Mouse (Mus musculus) thymus, postnatal 14 days (tissue): Measurements from ENCODE around the gene Epb41l5.

Experiments used
- DNase-seq: peaks from one replicate; pipeline ENCODE4 v3.0.0; 2021

The Epb41l5 gene

DNA sequence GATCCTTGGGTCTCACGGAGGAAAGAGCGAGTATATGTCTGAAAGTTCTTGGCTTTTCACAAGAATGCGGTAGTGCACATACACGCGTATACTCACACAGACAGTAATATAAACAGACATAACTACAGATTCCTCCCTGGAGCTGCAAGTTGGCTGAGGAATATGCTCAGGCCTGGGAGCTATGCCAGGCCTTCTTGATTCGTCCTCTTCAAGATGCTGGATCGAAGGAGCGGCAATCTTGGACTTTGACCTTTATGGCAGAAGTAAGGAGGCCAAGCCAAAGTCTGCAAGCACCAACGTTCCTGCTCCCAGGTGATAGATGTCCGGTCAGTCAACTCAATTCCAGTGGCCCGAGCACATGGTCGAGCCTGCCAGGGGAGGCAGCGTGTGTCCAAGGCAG is 117.9 kb downstream of the Epb41l5 start:
- no peak for DNase-seq

- DNase-seq, result peak; percentile 97
These were observed 122.9 kb downstream of the Epb41l5 start, which contains the start of gene Tmem185b for GRCm38 (mm10) chr1:119525689-119526591. TSS of gene Tmem185b (plus strand) at chr1:119526160.

DNA sequence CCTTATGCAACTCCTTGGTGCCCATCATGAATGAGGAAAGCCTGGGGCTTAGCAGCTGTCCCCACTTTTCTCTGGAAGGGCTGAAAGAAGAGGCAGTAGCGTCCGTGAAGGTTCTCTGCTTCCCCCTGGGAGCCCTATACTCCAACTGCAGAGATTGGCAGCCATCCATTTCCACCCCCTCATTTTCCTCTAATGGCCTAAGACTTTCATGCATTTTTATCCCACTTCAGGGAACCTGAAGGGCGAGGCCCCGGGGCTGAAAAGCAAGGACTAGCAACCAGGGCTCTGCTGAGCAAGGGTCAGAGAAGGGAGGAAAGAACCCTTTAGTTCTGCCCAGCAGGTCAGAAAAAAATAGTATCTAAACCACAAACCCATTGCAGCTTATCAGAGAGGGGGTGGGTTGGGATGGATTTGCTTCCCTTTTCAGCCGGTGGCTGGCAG is 123.8 kb downstream of the Epb41l5 start:
- no peak for DNase-seq

GRCm38 (mm10) chr1:119523826-119524225 is 125.0 kb downstream of the Epb41l5 start:
- DNase-seq, result no peak

DNA sequence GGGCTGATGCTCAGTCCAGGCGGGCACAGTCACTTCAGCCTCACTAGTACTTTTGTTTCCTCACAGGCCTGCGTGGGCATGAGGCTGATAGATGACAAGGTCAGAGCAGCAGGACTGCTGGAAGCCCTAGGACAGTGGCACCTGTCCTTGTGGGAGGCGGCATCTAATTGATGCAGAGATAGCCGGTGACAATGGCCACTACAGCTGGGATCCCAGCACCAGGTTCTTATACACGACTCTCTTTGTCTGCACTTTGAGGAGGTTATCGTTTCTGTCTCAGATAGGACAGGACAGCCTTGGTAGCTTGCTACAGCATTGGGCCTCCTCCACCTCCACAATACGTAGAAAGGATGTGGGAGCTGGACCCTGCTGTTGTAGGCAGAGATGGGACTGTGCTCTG is 125.4 kb downstream of the Epb41l5 start:
- DNase-seq, result no peak

DNA sequence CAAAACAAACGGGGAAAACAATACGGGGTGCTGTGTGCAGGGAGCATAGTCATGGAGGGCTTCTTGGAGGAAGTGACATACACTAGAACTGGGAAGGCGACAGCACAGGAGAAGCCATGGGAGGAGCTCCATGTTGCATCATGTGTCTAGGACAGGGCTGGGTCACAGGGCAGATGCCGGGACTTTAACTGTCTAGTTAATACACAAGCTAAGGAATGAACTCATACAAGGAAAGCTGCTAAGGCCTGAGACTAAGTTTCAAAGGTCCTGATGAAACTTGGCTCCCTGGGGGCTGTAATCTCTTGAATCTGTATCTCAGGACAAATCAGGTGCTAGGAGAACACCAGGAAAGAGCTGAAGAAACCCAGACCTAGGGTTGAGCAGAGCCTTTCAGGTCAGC is 126.1 kb downstream of the Epb41l5 start:
- no peak for DNase-seq

DNA sequence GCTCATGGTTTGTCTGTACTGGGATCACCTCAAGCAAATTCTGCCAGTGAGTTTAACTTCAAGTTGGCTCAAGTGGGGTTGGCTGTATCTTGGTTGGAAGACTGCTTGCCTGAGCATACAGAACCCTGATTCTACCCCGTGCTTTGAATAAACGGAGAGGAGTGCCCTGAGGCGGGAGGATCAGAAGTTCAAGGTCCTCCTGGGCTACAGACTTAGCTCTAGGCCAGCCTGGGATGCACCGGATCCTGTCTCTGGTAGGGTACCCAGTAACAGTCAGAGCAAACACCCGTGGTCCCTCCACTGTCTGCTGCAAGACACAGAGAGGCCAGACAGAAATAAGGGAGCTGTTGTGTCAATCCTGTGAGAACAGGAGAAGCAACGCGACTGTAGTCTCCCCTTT is 127.1 kb downstream of the Epb41l5 start:
- DNase-seq, result no peak

DNA sequence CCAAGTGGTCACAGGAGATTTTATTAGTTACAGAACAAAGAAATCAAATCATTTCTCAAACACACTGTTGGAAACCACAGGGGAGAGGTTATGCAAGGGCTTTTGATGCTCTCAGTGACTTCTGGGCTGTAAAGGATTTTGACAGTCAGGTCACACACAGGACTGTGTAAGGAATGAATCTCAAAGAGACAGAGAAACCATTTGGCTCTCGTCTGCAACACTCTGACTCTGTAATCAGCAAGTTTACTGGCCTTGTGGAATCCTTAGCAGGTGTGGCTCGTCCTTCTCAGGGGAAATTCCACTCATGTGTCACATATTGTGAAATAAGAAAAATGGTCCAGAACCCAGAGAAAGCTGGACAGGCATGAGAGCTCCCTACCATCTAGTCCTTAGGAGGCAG is 127.8 kb downstream of the Epb41l5 start:
- no peak for DNase-seq

- no peak for DNase-seq
These were observed 129.5 kb downstream of the Epb41l5 start for GRCm38 (mm10) chr1:119519286-119519685.

GRCm38 (mm10) chr1:119518786-119519185 is 130.0 kb downstream of the Epb41l5 start:
- DNase-seq, result no peak

DNA sequence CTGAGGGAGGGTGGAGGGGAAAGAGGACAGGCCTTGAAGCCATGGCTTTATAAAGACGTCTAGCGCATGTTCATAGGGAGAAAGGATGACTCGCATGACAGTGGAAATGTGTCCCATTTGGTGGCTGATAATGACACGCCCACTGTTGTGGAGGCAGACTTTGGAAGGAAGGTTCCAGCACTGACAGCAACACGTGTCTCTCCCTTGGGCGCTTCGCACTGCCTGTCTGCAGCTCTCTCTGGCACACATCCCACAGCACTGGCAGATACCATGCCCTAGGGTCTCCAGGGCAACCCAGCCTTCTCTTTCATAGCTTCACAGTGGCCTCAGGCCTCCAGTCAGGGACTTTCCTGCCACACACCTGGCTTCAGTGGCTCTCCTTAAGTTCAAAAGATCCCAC is 130.7 kb downstream of the Epb41l5 start:
- DNase-seq, result no peak

GRCm38 (mm10) chr1:119510857-119511256 is 137.9 kb downstream of the Epb41l5 start:
- no peak for DNase-seq

DNA sequence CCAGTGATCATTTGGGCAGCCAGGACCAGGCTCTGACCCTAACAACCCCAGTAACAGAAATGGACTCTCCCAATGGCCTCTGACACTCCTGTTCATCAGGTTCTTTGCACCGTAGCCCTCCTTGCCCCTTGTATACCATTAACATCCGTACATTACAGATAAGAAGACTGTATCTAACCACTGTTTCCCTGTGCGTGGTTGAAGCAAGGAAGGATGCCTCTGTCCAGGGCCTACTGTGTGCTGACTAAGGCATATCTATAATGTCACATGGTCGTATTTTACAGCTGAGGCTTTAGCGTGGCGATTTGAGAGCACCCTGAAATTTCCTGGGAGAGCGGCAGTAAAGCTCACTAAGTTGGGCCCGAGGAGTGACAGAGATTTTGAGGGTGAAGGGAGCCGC is 138.4 kb downstream of the Epb41l5 start:
- DNase-seq, result no peak

DNA sequence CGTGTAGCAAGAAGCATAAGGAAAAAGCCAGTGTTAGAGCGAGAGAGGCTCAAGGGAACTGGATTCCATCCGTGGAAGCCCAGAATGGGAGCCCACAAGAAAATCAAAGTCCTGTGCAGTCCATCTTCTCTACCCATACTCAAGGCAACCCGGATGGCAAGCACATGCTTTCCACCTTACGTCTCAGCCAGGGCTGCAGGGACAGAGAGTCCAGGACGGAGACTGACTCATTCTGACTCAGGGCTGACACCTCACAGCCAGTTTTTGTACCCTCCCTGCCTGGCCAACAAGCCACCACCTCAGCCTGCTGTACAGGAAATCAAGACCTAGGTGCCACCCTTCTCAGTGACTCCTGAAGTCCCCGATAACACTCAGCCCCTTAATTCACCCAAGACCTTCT is 139.3 kb downstream of the Epb41l5 start:
- no peak for DNase-seq

- no peak for DNase-seq
These were observed 140.3 kb downstream of the Epb41l5 start for GRCm38 (mm10) chr1:119508548-119508947.

GRCm38 (mm10) chr1:119505951-119506350 is 142.8 kb downstream of the Epb41l5 start:
- no peak for DNase-seq

- DNase-seq, result peak; percentile 95
These were observed 144.3 kb downstream of the Epb41l5 start, which contains the start of gene Ralb for GRCm38 (mm10) chr1:119504260-119505062. TSS of gene Ralb (minus strand) at chr1:119504794.

- no peak for DNase-seq
These were observed 145.0 kb downstream of the Epb41l5 start for GRCm38 (mm10) chr1:119503808-119504207.

DNA sequence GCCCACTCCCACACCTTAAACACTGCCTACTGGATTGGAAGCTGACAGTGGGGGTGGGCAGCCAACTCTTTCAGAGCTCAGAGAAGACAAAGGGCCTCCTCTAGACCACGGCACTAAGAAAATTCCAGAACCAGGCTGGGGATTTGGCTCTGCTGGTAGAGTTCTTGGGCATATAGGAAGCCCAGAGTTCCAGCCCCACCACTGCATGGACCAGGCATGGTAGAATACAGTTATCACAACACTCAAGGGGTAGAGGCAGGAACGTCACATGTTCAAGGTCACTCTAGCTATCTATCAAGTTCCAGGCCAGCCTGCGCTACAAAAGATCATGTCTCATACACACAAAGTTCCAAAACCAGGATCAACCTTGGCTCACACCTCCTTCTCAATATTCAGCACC is 145.6 kb downstream of the Epb41l5 start:
- DNase-seq, result no peak

GRCm38 (mm10) chr1:119502729-119503128 is 146.1 kb downstream of the Epb41l5 start:
- DNase-seq, result no peak

- no peak for DNase-seq
These were observed 146.9 kb downstream of the Epb41l5 start for GRCm38 (mm10) chr1:119501881-119502280.

- no peak for DNase-seq
These were observed 149.3 kb downstream of the Epb41l5 start for GRCm38 (mm10) chr1:119499456-119499855.

DNA sequence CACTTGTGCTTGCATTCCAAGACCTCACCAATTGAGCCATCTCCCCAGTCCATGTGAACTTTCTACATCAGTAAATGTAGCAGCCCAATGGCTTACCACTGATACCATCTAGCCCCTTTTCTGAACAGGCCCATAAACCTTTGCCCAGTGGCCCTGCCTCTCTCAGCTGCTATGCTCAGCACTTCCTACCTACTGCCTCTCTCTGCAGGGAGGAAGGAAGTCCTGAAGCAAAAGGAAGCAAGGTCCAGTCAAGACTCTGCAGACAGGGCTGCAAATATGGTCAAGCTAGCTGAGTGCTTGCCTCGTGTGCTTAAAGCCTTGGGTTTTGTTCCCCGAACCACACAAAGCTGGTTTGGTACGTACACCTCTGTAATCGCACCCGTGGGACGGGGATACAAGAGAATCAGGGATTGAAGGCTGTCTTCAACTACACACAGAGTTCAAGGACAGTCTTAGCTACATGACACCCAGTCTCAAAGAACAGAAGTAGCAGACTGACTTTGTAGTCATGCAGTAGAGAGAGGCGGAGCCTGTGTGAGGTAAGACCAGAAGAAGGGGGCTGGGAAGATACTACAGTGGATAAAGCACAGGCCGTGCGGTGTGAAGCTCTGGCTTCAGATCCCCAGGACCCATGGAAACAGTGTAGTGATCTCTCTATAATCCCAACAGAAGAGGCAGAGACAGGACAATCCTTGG is 150.1 kb downstream of the Epb41l5 start:
- DNase-seq, result no peak
